In genomic region chr11:102142355-102142754, GRCm38 (mm10) we compare ENCODE assay signal across 25 mouse cellular contexts. TPM values are rescaled to one million over a fixed set of nuclear protein-coding genes. Genes with fewer than 3 reads are reported as not detected.
A peak's percentile ranks its signal among the peaks of the same experiment; 100 is the strongest.
DNase-seq lines count a peak whose midpoint lies in the region; ATAC-seq and TF ChIP-seq lines count a peak whose summit lies in the region.
"Had no signal": no experiment of that assay in that cellular context is flagged by ENCODE, and none has a peak within 500 bp of the region (broad histone marks: within the 10 kb centered on the region; RNA-seq: fewer than 3 reads in every experiment).

No protein-coding gene starts in this region.

- 55% methylated on average over 7 of the region's 7 CpGs for WGBS in stomach, embryonic 15.5 days
- WGBS in stomach, postnatal 0 days, result 48% methylated on average over 7 of the region's 7 CpGs
- WGBS in liver, embryonic 14.5 days (ENCODE audit: insufficient replicate concordance), result 50% methylated on average over 7 of the region's 7 CpGs

- intact Hi-C loops in gastrocnemius, adult 2 months (cut with DNase I), result loop anchor here (5.0 kb wide), 1 partner anchor 125 kb away; the partner anchor contains the start of gene Asb16

- peaks cover 30% of the 10 kb centered on the region for H3K27me3 ChIP-seq in stomach, embryonic 15.5 days (replicated peaks)
- H3K27me3 ChIP-seq in stomach, postnatal 0 days (ENCODE audit: control insufficient read depth, insufficient read depth, low read length), result peaks cover 16% of the 10 kb centered on the region
- peaks cover 30% of the 10 kb centered on the region for H3K27me3 ChIP-seq in liver, embryonic 14.5 days (ENCODE audit: control insufficient read depth, insufficient read depth, low read length)

- no peaks in the 10 kb centered on the region for H3K9me3 ChIP-seq in stomach, embryonic 15.5 days
- H3K9me3 ChIP-seq in stomach, postnatal 0 days (ENCODE audit: control insufficient read depth, low read length), result no peaks in the 10 kb centered on the region
- no peaks in the 10 kb centered on the region for H3K9me3 ChIP-seq in liver, embryonic 14.5 days (ENCODE audit: control insufficient read depth, low read length)
- H3K9me3 ChIP-seq: embryonic facial prominence, embryonic 12.5 days; forebrain, embryonic 13.5 days; limb, embryonic 15.5 days; midbrain, embryonic 13.5 days; neural tube, embryonic 12.5 days had no signal

- DNase-seq in stomach, postnatal 0 days (ENCODE audit: low spot score), result no peak
- DNase-seq in kidney, postnatal 25 days, result peak; percentile 41 to 81
- DNase-seq in liver, embryonic 14.5 days (ENCODE audit: low read depth in 3 of 3, low spot score in 3 of 3), result no peak
- no peak for DNase-seq in gastrocnemius, adult 2 months
- no peak for DNase-seq in cerebellum, adult 11-12 months
- DNase-seq in testis, postnatal 14 days (ENCODE audit: low spot score), result no peak
- DNase-seq: adrenal gland, postnatal 36 days; B cell, adult 2 months; cerebellum, adult 2 months; heart, postnatal 10 days; lung, postnatal 14 days; right cerebral cortex, adult 18-20 months had no signal

- no peak for TF ChIP-seq EP300 in stomach, postnatal 0 days (optimal IDR thresholded peaks at IDR 0.05)
- TF ChIP-seq EP300 in liver, embryonic 14.5 days (IDR thresholded peaks at IDR 0.05; ENCODE audit: low read depth), result no peak

- H3K36me3 ChIP-seq in stomach, embryonic 15.5 days, result no peaks in the 10 kb centered on the region
- no peaks in the 10 kb centered on the region for H3K36me3 ChIP-seq in stomach, postnatal 0 days (ENCODE audit: control insufficient read depth, insufficient read depth, low read length)
- no peaks in the 10 kb centered on the region for H3K36me3 ChIP-seq in liver, embryonic 14.5 days (replicated peaks; ENCODE audit: control insufficient read depth, insufficient read depth, low read depth)
- H3K36me3 ChIP-seq: embryonic facial prominence, embryonic 12.5 days; limb, embryonic 15.5 days; midbrain, embryonic 13.5 days; neural tube, embryonic 12.5 days had no signal

- H3K4me1 ChIP-seq in stomach, embryonic 15.5 days, result peaks cover 17% of the 10 kb centered on the region
- no peaks in the 10 kb centered on the region for H3K4me1 ChIP-seq in stomach, postnatal 0 days (replicated peaks; ENCODE audit: control insufficient read depth, insufficient read depth)
- H3K4me1 ChIP-seq in liver, embryonic 14.5 days (replicated peaks; ENCODE audit: control insufficient read depth in 2 of 2, insufficient read depth in 2 of 2, low read length in 1 of 2), result peaks cover 0 to 5% of the 10 kb centered on the region in 2 experiments; a peak in 3 of 4 replicates

- peak; percentile 57; the same call in 1 of the 2 replicates for ATAC-seq in stomach, embryonic 15.5 days (ENCODE audit: insufficient read depth, low FRiP score, low read depth)
- no peak for ATAC-seq in stomach, postnatal 0 days (ENCODE audit: low FRiP score, low TSS enrichment)
- ATAC-seq in liver, embryonic 14.5 days (ENCODE audit: insufficient read depth), result peak; percentile 50; the same call in 1 of the 2 replicates
- ATAC-seq: forebrain, embryonic 13.5 days; midbrain, embryonic 13.5 days had no signal

- no peak overlapping the region for H3K4me3 ChIP-seq in stomach, embryonic 15.5 days (replicated peaks)
- H3K4me3 ChIP-seq in stomach, postnatal 0 days (ENCODE audit: low read depth, low read length), result no peak overlapping the region
- no peak overlapping the region for H3K4me3 ChIP-seq in liver, embryonic 14.5 days (ENCODE audit: insufficient read depth in 1 of 2, low read depth in 2 of 2, low read length in 2 of 2)
- no peak overlapping the region for H3K4me3 ChIP-seq in gastrocnemius, adult 2 months
- H3K4me3 ChIP-seq: embryonic facial prominence, embryonic 12.5 days; erythroblast, embryonic 14.5 days; forebrain, embryonic 13.5 days; limb, embryonic 15.5 days; midbrain, embryonic 13.5 days; neural tube, embryonic 12.5 days had no signal

- TF ChIP-seq CTCF in stomach, postnatal 0 days (IDR thresholded peaks at IDR 0.05; ENCODE audit: low read depth), result no peak
- TF ChIP-seq CTCF in liver, embryonic 14.5 days (IDR thresholded peaks at IDR 0.05; ENCODE audit: low read depth), result no peak
- no peak for TF ChIP-seq CTCF in gastrocnemius, adult 2 months (IDR thresholded peaks at IDR 0.05)

- H3K4me2 ChIP-seq in stomach, embryonic 15.5 days, result no peak overlapping the region; the same call in 1 of the 2 replicates
- H3K4me2 ChIP-seq in stomach, postnatal 0 days (replicated peaks; ENCODE audit: low read depth), result no peak overlapping the region
- H3K4me2 ChIP-seq in liver, embryonic 14.5 days (ENCODE audit: low read depth), result 0 out of 2 replicates have a peak overlapping the region, but pooled peaks have one; percentile 2
- H3K4me2 ChIP-seq: embryonic facial prominence, embryonic 12.5 days; forebrain, embryonic 13.5 days; heart, embryonic 11.5 days; limb, embryonic 15.5 days; midbrain, embryonic 13.5 days; neural tube, embryonic 12.5 days had no signal

- H3K27ac ChIP-seq in stomach, embryonic 15.5 days, result peak overlapping the region; percentile 8; the same call in 1 of the 2 replicates
- H3K27ac ChIP-seq in stomach, postnatal 0 days (replicated peaks), result no peak overlapping the region
- no peak overlapping the region for H3K27ac ChIP-seq in liver, embryonic 14.5 days
- no peak overlapping the region for H3K27ac ChIP-seq in gastrocnemius, adult 2 months
- H3K27ac ChIP-seq: embryonic facial prominence, embryonic 12.5 days; forebrain, embryonic 13.5 days; limb, embryonic 15.5 days; midbrain, embryonic 13.5 days; neural tube, embryonic 12.5 days had no signal

- no peak overlapping the region for H3K9ac ChIP-seq in stomach, embryonic 15.5 days
- H3K9ac ChIP-seq in stomach, postnatal 0 days (ENCODE audit: low read length), result no peak overlapping the region
- H3K9ac ChIP-seq in liver, embryonic 14.5 days (replicated peaks), result no peak overlapping the region
- H3K9ac ChIP-seq: embryonic facial prominence, embryonic 12.5 days; forebrain, embryonic 13.5 days; limb, embryonic 15.5 days; midbrain, embryonic 13.5 days; neural tube, embryonic 12.5 days had no signal

RNA-seq across cellular contexts. Expression of gene Nags, which starts 3.0 kb away (rescaled TPM):
- 6.2 and 6.5 TPM in 2 replicates for polyA plus RNA-seq in stomach, embryonic 15.5 days (2015; fragmentation: Nextera tagmentation; extraction: Ambion mirVana)
- 0.07 TPM in 1 of 2 replicates, not detected in the other for polyA plus RNA-seq in stomach, postnatal 0 days (2015; fragmentation: Nextera tagmentation; extraction: Ambion mirVana)
- polyA plus RNA-seq in liver, embryonic 14.5 days (2012; rRNA removed), result 10.1 and 11.3 TPM in 2 replicates
- polyA plus RNA-seq in liver, embryonic 14.5 days (2014; fragmentation: Nextera tagmentation; extraction: Ambion mirVana), result 7.2 and 7.5 TPM in 2 replicates
- total RNA-seq in gastrocnemius, adult 2 months (2021), result not detected
- total RNA-seq: left cerebral cortex, adult 18-20 months; left cerebral cortex, postnatal 36 days; megakaryocyte, adult 5-6 weeks had no signal
- polyA plus RNA-seq: cerebellum, adult 2 months; forebrain, embryonic 13.5 days; neural tube, embryonic 12.5 days had no signal

RNA-seq across cellular contexts. Expression of gene Tmem101, which starts 13.8 kb away (rescaled TPM):
- 28.0 and 28.3 TPM in 2 replicates for polyA plus RNA-seq in stomach, embryonic 15.5 days (2015; fragmentation: Nextera tagmentation; extraction: Ambion mirVana)
- polyA plus RNA-seq in stomach, postnatal 0 days (2015; fragmentation: Nextera tagmentation; extraction: Ambion mirVana), result 13.8 and 14.5 TPM in 2 replicates
- 8.9 and 9.2 TPM in 2 replicates for polyA plus RNA-seq in liver, embryonic 14.5 days (2012; rRNA removed)
- polyA plus RNA-seq in liver, embryonic 14.5 days (2014; fragmentation: Nextera tagmentation; extraction: Ambion mirVana), result 7.8 and 8.5 TPM in 2 replicates
- total RNA-seq in gastrocnemius, adult 2 months (2021), result 10 to 100 TPM in 1 of 2 experiments, 1 to 10 TPM in 1; 9.8 to 10.2 TPM

RNA-seq across cellular contexts. Expression of gene Pyy, which starts 34.7 kb away (rescaled TPM):
- 65.1 and 89.6 TPM in 2 replicates for polyA plus RNA-seq in stomach, embryonic 15.5 days (2015; fragmentation: Nextera tagmentation; extraction: Ambion mirVana)
- 63.0 and 64.3 TPM in 2 replicates for polyA plus RNA-seq in stomach, postnatal 0 days (2015; fragmentation: Nextera tagmentation; extraction: Ambion mirVana)
- 0.22 and 0.57 TPM in 2 replicates for polyA plus RNA-seq in liver, embryonic 14.5 days (2012; rRNA removed)
- polyA plus RNA-seq in liver, embryonic 14.5 days (2014; fragmentation: Nextera tagmentation; extraction: Ambion mirVana), result not detected in 2 replicates
- not detected for total RNA-seq in gastrocnemius, adult 2 months (2021)
- total RNA-seq: adrenal gland, postnatal 36 days; common myeloid progenitor, adult 5-6 weeks; heart, postnatal 10 days; left cerebral cortex, adult 18-20 months; left cerebral cortex, postnatal 36 days; megakaryocyte, adult 5-6 weeks had no signal
- polyA plus RNA-seq: embryonic facial prominence, embryonic 12.5 days; erythroblast, embryonic 14.5 days; forebrain, embryonic 13.5 days; limb, embryonic 15.5 days; midbrain, embryonic 13.5 days; neural tube, embryonic 12.5 days had no signal

RNA-seq across cellular contexts. Expression of gene Ppy, which starts 41.2 kb away (rescaled TPM):
- polyA plus RNA-seq in stomach, embryonic 15.5 days (2015; fragmentation: Nextera tagmentation; extraction: Ambion mirVana), result 4.8 and 7.6 TPM in 2 replicates
- polyA plus RNA-seq in stomach, postnatal 0 days (2015; fragmentation: Nextera tagmentation; extraction: Ambion mirVana), result 3.3 and 5.4 TPM in 2 replicates
- polyA plus RNA-seq in liver, embryonic 14.5 days (2012; rRNA removed), result not detected in 2 replicates
- polyA plus RNA-seq in liver, embryonic 14.5 days (2014; fragmentation: Nextera tagmentation; extraction: Ambion mirVana), result not detected in 2 replicates
- not detected for total RNA-seq in gastrocnemius, adult 2 months (2021)
- total RNA-seq: adrenal gland, postnatal 36 days; common myeloid progenitor, adult 5-6 weeks; heart, postnatal 10 days; left cerebral cortex, adult 18-20 months; left cerebral cortex, postnatal 36 days; megakaryocyte, adult 5-6 weeks had no signal
- polyA plus RNA-seq: cerebellum, adult 2 months; embryonic facial prominence, embryonic 12.5 days; erythroblast, embryonic 14.5 days; forebrain, embryonic 13.5 days; heart, embryonic 11.5 days; hindbrain, embryonic 11.5 days; limb, embryonic 15.5 days; midbrain, embryonic 13.5 days; neural tube, embryonic 12.5 days had no signal

RNA-seq across cellular contexts. Expression of gene Lsm12, which starts 42.7 kb away (rescaled TPM):
- polyA plus RNA-seq in stomach, embryonic 15.5 days (2015; fragmentation: Nextera tagmentation; extraction: Ambion mirVana), result 110 and 112 TPM in 2 replicates
- 70.0 and 99.4 TPM in 2 replicates for polyA plus RNA-seq in stomach, postnatal 0 days (2015; fragmentation: Nextera tagmentation; extraction: Ambion mirVana)
- 10.4 and 15.4 TPM in 2 replicates for polyA plus RNA-seq in liver, embryonic 14.5 days (2012; rRNA removed)
- polyA plus RNA-seq in liver, embryonic 14.5 days (2014; fragmentation: Nextera tagmentation; extraction: Ambion mirVana), result 51.4 and 56.2 TPM in 2 replicates
- total RNA-seq in gastrocnemius, adult 2 months (2021), result 100 to 1,000 TPM in 1 of 2 experiments, 10 to 100 TPM in 1; 95.3 to 106 TPM

Comparison
In these comparisons a context has a peak if more than half of its experiments do, and no peak if none do; other contexts are left out.
1. DNase-seq: peak in kidney, postnatal 25 days (2 of 2); none in stomach, postnatal 0 days (single experiment), liver, embryonic 14.5 days (0 of 3), gastrocnemius, adult 2 months (single experiment), cerebellum, adult 11-12 months (single experiment) and testis, postnatal 14 days (single experiment).
2. RNA of gene Pyy, which starts 34.7 kb away (polyA plus RNA-seq): 65.1 to 89.6 TPM in stomach, embryonic 15.5 days and 63.0 to 64.3 TPM in stomach, postnatal 0 days; 0.22 to 0.57 TPM in liver, embryonic 14.5 days; every median in the first group is over 10 times any median in the second.